Mouse (Mus musculus) Patski (cell line): ENCODE data around the gene Grik1. TPM values are rescaled to one million over a fixed set of nuclear protein-coding genes. Genes with fewer than 3 reads are reported as not detected.

Experiments
- ATAC-seq: fragments of 100-300 bp; one replicate; pipeline ENCODE4 v1.8.0; 2021
- CTCF ChIA-PET: fragments of 350-600 bp; sonication (Branson Sonifier 250); formaldehyde crosslinking; loops from one replicate; lab custom pipeline; 2022; ENCODE audit warnings: inconsistent platforms; lab: Charles Lee
- POLR2A ChIA-PET: fragments of 350-600 bp; sonication (Branson Sonifier 250); formaldehyde crosslinking; loops from one replicate; lab custom pipeline; 2022; ENCODE audit warnings: antibody characterized with exemption, inconsistent platforms; lab: Charles Lee
- DNase-seq: peaks from one replicate; pipeline ENCODE4 v3.0.0-alpha.2; 2011; ENCODE audit warnings: low read depth, low spot score
- H3K27me3 ChIP-seq: fragments of 371-371 bp; one replicate; pipeline ENCODE4 v1.5.1; 2021
- CTCF ChIP-seq: fragments of 100-300 bp; IDR thresholded peaks from one replicate; pipeline ENCODE4 v1.5.1; 2021
- in situ Hi-C: fragments of 300-500 bp; cut with MboI; formaldehyde crosslinking; loops from 3 replicates; pipeline ENCODE4 v1.11.1; 2018; ENCODE audit warnings: low pct_unique_long_range_greater_than_20kb, mixed read lengths
- polyA plus RNA-seq: library from polyadenylated mRNA; unstranded; gene quantifications from one replicate; pipeline ENCODE4 v1.2.3, GENCODE M21; 2021

Grik1 gene
- polyA plus RNA-seq, 1 experiment from 2014 or later, result not detected

- ATAC-seq (no peak), DNase-seq (no peak)
- in situ Hi-C loops, result no loop called here
- H3K27me3 ChIP-seq, result no peaks in the 10 kb centered on the region
- ChIA-PET CTCF (no interaction called here), POLR2A (no interaction called here)
- TF ChIP-seq CTCF, result no peak
Measured at GRCm38 (mm10) chr16:88142574-88142973, 147.5 kb downstream of the Grik1 start.

- ChIA-PET POLR2A (no interaction called here), CTCF (no interaction called here)
- ATAC-seq (no peak), DNase-seq (no peak)
- in situ Hi-C loops, result no loop called here
- H3K27me3 ChIP-seq, result no peaks in the 10 kb centered on the region
- TF ChIP-seq CTCF, result no peak
Measured at GRCm38 (mm10) chr16:88142136-88142535, 147.9 kb downstream of the Grik1 start.

- no peak for DNase-seq
- TF ChIP-seq CTCF, result no peak
- CTCF ChIA-PET, result no interaction called here
- in situ Hi-C loops, result no loop called here
- H3K27me3 ChIP-seq, result no peaks in the 10 kb centered on the region
- POLR2A ChIA-PET, result no interaction called here
- no peak for ATAC-seq
Measured at GRCm38 (mm10) chr16:88141594-88141993, 148.5 kb downstream of the Grik1 start.

GRCm38 (mm10) chr16:88138913-88139312 is 151.2 kb downstream of the Grik1 start:
- POLR2A ChIA-PET, result no interaction called here
- no peak for TF ChIP-seq CTCF
- ATAC-seq (no peak), DNase-seq (no peak)
- in situ Hi-C loops, result no loop called here
- CTCF ChIA-PET, result no interaction called here
- no peaks in the 10 kb centered on the region for H3K27me3 ChIP-seq

GRCm38 (mm10) chr16:88132919-88133318 is 157.1 kb downstream of the Grik1 start:
- TF ChIP-seq CTCF, result no peak
- no peak for DNase-seq
- ChIA-PET CTCF (no interaction called here), POLR2A (no interaction called here)
- in situ Hi-C loops, result no loop called here
- H3K27me3 ChIP-seq, result no peaks in the 10 kb centered on the region
- no peak for ATAC-seq

- in situ Hi-C loops, result no loop called here
- no peak for TF ChIP-seq CTCF
- DNase-seq, result no peak
- H3K27me3 ChIP-seq, result no peaks in the 10 kb centered on the region
- POLR2A ChIA-PET, result no interaction called here
- CTCF ChIA-PET, result interaction anchor here (1.2 kb wide), 1 partner anchor 26 kb away, joined by 3 read pairs; no protein-coding TSS in a partner anchor
- no peak for ATAC-seq
Measured at GRCm38 (mm10) chr16:88131103-88131502, 159.0 kb downstream of the Grik1 start.

- no peak for ATAC-seq
- no peak for TF ChIP-seq CTCF
- POLR2A ChIA-PET, result no interaction called here
- in situ Hi-C loops, result no loop called here
- no peak for DNase-seq
- no peaks in the 10 kb centered on the region for H3K27me3 ChIP-seq
- CTCF ChIA-PET, result interaction anchor here (1.1 kb wide), 1 partner anchor 12 kb away, joined by 3 read pairs; no protein-coding TSS in a partner anchor
Measured at GRCm38 (mm10) chr16:88125098-88125497, 165.0 kb downstream of the Grik1 start.

- no peak for TF ChIP-seq CTCF
- ChIA-PET CTCF (interaction anchor here (0.7 kb wide), 1 partner anchor 9 kb away, joined by 3 read pairs; no protein-coding TSS in a partner anchor), POLR2A (no interaction called here)
- DNase-seq (no peak), ATAC-seq (no peak)
- in situ Hi-C loops, result no loop called here
- H3K27me3 ChIP-seq, result no peaks in the 10 kb centered on the region
Measured at GRCm38 (mm10) chr16:88112551-88113138, 177.4 kb downstream of the Grik1 start.

GRCm38 (mm10) chr16:88111459-88111858 is 178.6 kb downstream of the Grik1 start:
- in situ Hi-C loops, result no loop called here
- DNase-seq, result no peak
- ChIA-PET CTCF (interaction anchor here (0.6 to 1.2 kb wide), 2 partner anchors 9 to 22 kb away, joined by 3 to 4 read pairs; no protein-coding TSS in a partner anchor), POLR2A (no interaction called here)
- H3K27me3 ChIP-seq, result no peaks in the 10 kb centered on the region
- no peak for ATAC-seq
- no peak for TF ChIP-seq CTCF

GRCm38 (mm10) chr16:88094206-88094789 is 195.8 kb downstream of the Grik1 start:
- ATAC-seq, result no peak
- CTCF ChIA-PET, result interaction anchor here (0.9 kb wide), 1 partner anchor 34 kb away, joined by 3 read pairs; no protein-coding TSS in a partner anchor
- no peak for TF ChIP-seq CTCF
- no peak for DNase-seq
- no peaks in the 10 kb centered on the region for H3K27me3 ChIP-seq
- POLR2A ChIA-PET, result no interaction called here
- in situ Hi-C loops, result no loop called here

GRCm38 (mm10) chr16:88087280-88087679 is 202.8 kb downstream of the Grik1 start:
- in situ Hi-C loops, result no loop called here
- ChIA-PET POLR2A (no interaction called here), CTCF (interaction anchor here (0.7 kb wide), 1 partner anchor 103 kb away, joined by 3 read pairs; no protein-coding TSS in a partner anchor)
- no peak for ATAC-seq
- no peak for DNase-seq
- TF ChIP-seq CTCF, result no peak
- H3K27me3 ChIP-seq, result no peaks in the 10 kb centered on the region
